Mouse (Mus musculus) CH12.LX (cell line): ENCODE results near the gene Yy1. TPM values are rescaled to one million over a fixed set of nuclear protein-coding genes. Genes with fewer than 3 reads are reported as not detected.
A peak's percentile ranks its signal among the peaks of the same experiment; 100 is the strongest.

Source experiments
- DNase-seq: peaks from one replicate; pipeline ENCODE4 v3.0.0-alpha.2; 2013; ENCODE audit errors: extremely low read depth
- H3K27ac ChIP-seq: 2 replicates; pipeline ENCODE4 v1.5.1; 2012; ENCODE audit warnings: low read depth, mild to moderate bottlenecking, control low read depth, moderate library complexity; ENCODE audit not compliant: insufficient read depth
- H3K27me3 ChIP-seq: replicated peaks from 2 replicates; pipeline ENCODE3; 2012; ENCODE audit warnings: inconsistent platforms
- H3K36me3 ChIP-seq, 2 experiments: replicated peaks in 1 of 2; 2 replicates each; pipeline versions ENCODE3 to v1.6.1; 2012; ENCODE audit warnings: inconsistent platforms in 1 of 2, low read length in 1 of 2, mild to moderate bottlenecking in 1 of 2, mixed read lengths in 1 of 2, moderate library complexity in 1 of 2; ENCODE audit not compliant: control insufficient read depth in 1 of 2, insufficient read depth in 1 of 2
- H3K4me1 ChIP-seq, 2 experiments: 2 replicates each; pipeline ENCODE4 v1.6.1; 2012; ENCODE audit warnings: inconsistent platforms in 1 of 2, moderate library complexity in 1 of 2; ENCODE audit not compliant: insufficient read depth in 2 of 2, control insufficient read depth in 1 of 2
- H3K4me2 ChIP-seq: 2 replicates; pipeline ENCODE4 v1.6.1; 2012; ENCODE audit warnings: low read depth, mild to moderate bottlenecking, control low read depth; ENCODE audit not compliant: poor library complexity, insufficient read depth, severe bottlenecking
- H3K4me3 ChIP-seq, 3 experiments: fragments of 150-350 bp in 1 of 3; sonication (generic) in 1 of 3; replicated peaks in 1 of 3; 2 replicates each; pipeline versions ENCODE3 to v1.5.1; 2011 to 2012; ENCODE audit warnings: low read depth in 2 of 3, low read length in 2 of 3, mild to moderate bottlenecking in 2 of 3, moderate library complexity in 2 of 3, control low read depth in 1 of 3, improper control_type of control experiment in 1 of 3, inconsistent platforms in 1 of 3, mixed read lengths in 1 of 3; ENCODE audit not compliant: poor library complexity in 1 of 3
- H3K79me2 ChIP-seq: replicated peaks from 2 replicates; pipeline ENCODE4 v1.6.1; 2012; ENCODE audit warnings: mild to moderate bottlenecking, moderate library complexity; ENCODE audit not compliant: control insufficient read depth, poor library complexity, insufficient read depth, severe bottlenecking; ENCODE audit errors: extremely low read depth
- H3K9ac ChIP-seq: 2 replicates; pipeline ENCODE4 v1.6.1; 2012; ENCODE audit warnings: low read depth, mild to moderate bottlenecking, control low read depth, moderate library complexity; ENCODE audit not compliant: insufficient read depth
- H3K9me3 ChIP-seq: replicated peaks from 2 replicates; pipeline ENCODE3; 2012; ENCODE audit warnings: low read length, inconsistent platforms, mixed read lengths
- CHD2 ChIP-seq: IDR thresholded peaks from 2 replicates; pipeline ENCODE4 v1.6.1; 2011; ENCODE audit warnings: low read length, improper control_type of control experiment
- CTCF ChIP-seq, 2 experiments: IDR thresholded peaks in 1 of 2; conservative IDR thresholded peaks in 1 of 2; 2 replicates each; pipeline ENCODE4 v1.5.1; 2011 to 2012; ENCODE audit warnings: low read depth in 2 of 2, low read length in 2 of 2, improper control_type of control experiment in 1 of 2, inconsistent platforms in 1 of 2, mild to moderate bottlenecking in 1 of 2, moderate library complexity in 1 of 2
- HCFC1 ChIP-seq: IDR thresholded peaks from 2 replicates; pipeline ENCODE4 v1.6.1; 2012; ENCODE audit warnings: low read depth, mild to moderate bottlenecking, inconsistent platforms, low read length, improper control_type of control experiment
- SMC3 ChIP-seq: IDR thresholded peaks from 2 replicates; pipeline ENCODE4 v1.6.1; 2011; ENCODE audit warnings: low read depth, low read length, improper control_type of control experiment
- UBTF ChIP-seq: IDR thresholded peaks from 2 replicates; pipeline ENCODE4 v1.6.1; 2012; ENCODE audit warnings: low read depth, mild to moderate bottlenecking, inconsistent platforms, low read length, improper control_type of control experiment, moderate library complexity
- dilution Hi-C: fragments of 300-500 bp; cut with MboI; formaldehyde crosslinking; loops from 2 replicates; pipeline ENCODE4 v1.14.3; 2020; ENCODE audit warnings: low sequenced_read_pairs; ENCODE audit not compliant: extremely low pct_unique_long_range_greater_than_20kb, extremely low pct_ligation_motif_present
- in situ Hi-C: fragments of 300-500 bp; cut with MboI; formaldehyde crosslinking; loops from 3 replicates; pipeline ENCODE4 v1.14.3; 2019; ENCODE audit warnings: low sequenced_read_pairs, low pct_ligation_motif_present, low pct_unique_long_range_greater_than_20kb, mixed read lengths
- polyA plus RNA-seq: library from polyadenylated mRNA; unstranded; fragments of >175 nt; gene quantifications from 2 replicates; pipeline ENCODE4 v1.2.1, GENCODE M21; 2012; ENCODE audit warnings: low read depth; ENCODE audit not compliant: insufficient read length
- total RNA-seq, 2 experiments: library from RNA; depleted of rRNA; stranded (reverse); fragments of 300-350 nt in 1 of 2; fragments of >200 nt in 1 of 2; gene quantifications; 2 replicates each; pipeline ENCODE4 v1.2.3; 2012 to 2014

Yy1 gene
- total and polyA plus RNA-seq, 3 experiments: 30.8 to 56.8 (median 51.7) TPM

DNA sequence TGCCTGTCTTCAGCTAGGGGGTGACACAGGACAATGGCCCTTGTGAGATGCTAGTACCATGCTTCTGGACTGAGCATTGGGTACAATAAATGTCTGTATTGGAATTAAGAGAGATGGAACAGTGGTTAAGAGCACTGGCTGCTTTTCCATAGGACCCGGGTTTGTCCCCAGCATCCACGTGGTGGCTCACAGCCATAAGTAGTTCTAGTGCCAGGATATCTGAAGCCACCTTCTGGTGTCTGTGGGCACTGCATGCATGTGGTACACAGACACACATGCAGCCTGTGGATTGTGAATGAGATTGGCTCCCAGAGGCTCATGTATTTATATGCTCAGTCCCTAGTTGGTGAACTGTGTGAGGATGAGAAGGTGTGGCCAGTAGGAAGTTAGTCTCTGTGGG, 76.8 kb downstream of the Yy1 start:
- Histone ChIP-seq H3K9me3 (no peaks in the 10 kb centered on the region), H3K36me3 (peaks cover 87 to 96% of the 10 kb centered on the region in 2 experiments), H3K9ac (no peak overlapping the region), H3K79me2 (no peaks in the 10 kb centered on the region), H3K4me3 (no peak overlapping the region), H3K4me2 (no peak overlapping the region), H3K27me3 (no peaks in the 10 kb centered on the region), H3K4me1 (no peaks in the 10 kb centered on the region), H3K27ac (no peak overlapping the region)
- dilution Hi-C loops (no loop called here), in situ Hi-C loops (no loop called here)
- no peak for TF ChIP-seq CHD2
- TF ChIP-seq UBTF: no peak
- peak in 1 of 2 experiments; percentile 40; a peak in 2 of 4 replicates for TF ChIP-seq CTCF (conservative IDR thresholded peaks at IDR 0.05 in 1 of 2, IDR thresholded peaks at IDR 0.05 in 1 of 2; ENCODE audit: low read depth in 2 of 2, low read length in 2 of 2)
- TF ChIP-seq HCFC1: no peak
- peak; percentile 14; the same call in 1 of the 2 replicates for TF ChIP-seq SMC3
- peak; percentile 31 for DNase-seq

Other genes starting within 250 kb of the Yy1 start
- gene Evl, start 238.3 kb upstream of the Yy1 start, total RNA-seq (2012; rRNA removed): 2.8 and 3.2 TPM in 2 replicates
- 10.9 and 11.3 TPM in 2 replicates for gene Evl, start 238.3 kb upstream of the Yy1 start, total RNA-seq (2014; rRNA removed)
- 27.2 and 29.3 TPM in 2 replicates for gene Evl, start 238.3 kb upstream of the Yy1 start, polyA plus RNA-seq
- not detected in 2 replicates for gene Degs2, start 90.7 kb upstream of the Yy1 start, total RNA-seq (2012; rRNA removed)
- not detected in 2 replicates for gene Degs2, start 90.7 kb upstream of the Yy1 start, total RNA-seq (2014; rRNA removed)
- gene Degs2, start 90.7 kb upstream of the Yy1 start, polyA plus RNA-seq: 0.34 TPM in 1 of 2 replicates, not detected in the other
- 2.0 and 2.6 TPM in 2 replicates for gene Slc25a29, start 42.9 kb downstream of the Yy1 start, total RNA-seq (2012; rRNA removed)
- 1.1 and 1.7 TPM in 2 replicates for gene Slc25a29, start 42.9 kb downstream of the Yy1 start, total RNA-seq (2014; rRNA removed)
- 1.5 TPM in 2 replicates for gene Slc25a29, start 42.9 kb downstream of the Yy1 start, polyA plus RNA-seq
- gene Slc25a47, start 43.1 kb downstream of the Yy1 start, total RNA-seq (2012; rRNA removed): 5.3 and 6.1 TPM in 2 replicates
- gene Slc25a47, start 43.1 kb downstream of the Yy1 start, total RNA-seq (2014; rRNA removed): 2.7 and 3.1 TPM in 2 replicates
- gene Slc25a47, start 43.1 kb downstream of the Yy1 start, polyA plus RNA-seq: 3.0 and 3.5 TPM in 2 replicates
- 8.7 and 12.4 TPM in 2 replicates for gene Wdr25, start 100.7 kb downstream of the Yy1 start, total RNA-seq (2012; rRNA removed)
- 8.3 and 11.0 TPM in 2 replicates for gene Wdr25, start 100.7 kb downstream of the Yy1 start, total RNA-seq (2014; rRNA removed)
- 10.8 and 17.8 TPM in 2 replicates for gene Wdr25, start 100.7 kb downstream of the Yy1 start, polyA plus RNA-seq
- 73.5 and 76.9 TPM in 2 replicates for gene Wars, start 101.2 kb downstream of the Yy1 start, total RNA-seq (2012; rRNA removed)
- gene Wars, start 101.2 kb downstream of the Yy1 start, total RNA-seq (2014; rRNA removed): 83.0 and 88.0 TPM in 2 replicates
- gene Wars, start 101.2 kb downstream of the Yy1 start, polyA plus RNA-seq: 85.5 and 93.5 TPM in 2 replicates